Mouse (Mus musculus) heart, adult 8-10 months (tissue): ENCODE results near the gene Aldh3b1. TPM values are rescaled to one million over a fixed set of nuclear protein-coding genes. Genes with fewer than 3 reads are reported as not detected.
"Not testable (repeated sequence)": the region's sequence is repeated elsewhere in the genome, so short reads cannot be mapped to it uniquely, and the experiment has no call there.

ENCODE experiments used
- DNase-seq: peaks from one replicate; pipeline ENCODE4 v3.0.0; 2022; ENCODE audit warnings: low spot score
- total RNA-seq, 4 experiments: library from RNA; stranded (reverse); gene quantifications; 2 replicates each; pipeline ENCODE4 v1.2.4; 2022

The Aldh3b1 gene
- 1 to 10 TPM in 3 of 4 experiments, under 1 TPM in 1; 0.76 to 2.2 (median 1.6) TPM for total RNA-seq

DNA sequence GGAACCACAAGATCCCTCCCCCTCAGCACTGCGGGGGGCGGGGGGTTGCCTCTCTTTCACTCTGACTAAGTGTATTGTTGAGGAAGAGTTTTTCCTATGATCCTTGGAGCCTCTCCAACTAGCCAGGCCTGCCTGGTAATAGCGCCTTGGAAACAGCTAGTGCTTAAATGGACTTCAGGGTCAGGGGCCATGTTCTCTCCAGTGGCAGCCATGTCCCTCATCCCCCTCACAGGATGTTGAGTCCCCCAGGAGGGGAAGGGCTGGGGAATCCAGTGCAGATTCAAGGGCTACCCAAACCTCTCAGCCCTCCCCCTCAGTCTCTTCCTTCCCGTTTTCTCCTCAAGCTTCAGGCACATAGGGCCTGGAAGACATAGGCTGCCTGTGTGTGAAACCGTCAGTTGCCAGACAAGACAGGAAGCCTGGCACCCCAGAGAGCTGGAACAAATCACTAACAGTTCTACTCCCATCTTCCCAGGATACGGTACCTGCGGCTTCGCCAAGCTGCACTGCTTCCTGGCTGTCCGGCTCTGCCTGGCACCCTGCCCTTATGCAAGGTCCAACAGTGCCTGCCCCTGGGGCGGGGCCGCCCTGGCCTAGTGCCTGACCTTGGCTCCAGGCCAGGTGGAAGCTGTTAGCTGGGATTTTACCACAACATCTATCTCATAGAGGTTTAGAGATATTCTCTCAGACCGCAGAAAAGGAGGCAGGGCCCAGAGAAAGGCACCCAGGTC is at the start of gene Aldh3b1:
Aldh3b1 (minus strand) TSS at position 598 of the 731 bp plus-strand sequence.
- DNase-seq, result peak; percentile 88

DNA sequence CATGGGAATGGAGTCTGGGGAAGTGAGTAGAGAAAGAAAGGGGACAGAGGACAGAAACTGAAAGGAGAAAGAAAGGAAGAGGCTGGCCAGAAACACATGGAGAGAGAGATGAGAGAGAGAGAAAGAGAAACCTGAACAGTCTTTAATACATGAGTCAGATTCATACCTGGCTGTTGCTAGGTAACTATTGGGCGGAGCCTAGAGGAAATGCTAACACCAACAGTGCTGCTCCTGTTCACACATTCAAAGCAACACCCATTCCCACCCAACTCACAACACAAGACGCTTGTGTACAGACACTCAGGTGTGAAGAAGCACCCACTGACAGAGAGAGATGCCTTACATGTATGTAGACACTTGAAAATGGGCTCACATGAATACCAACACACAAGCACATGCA is 46.3 kb upstream of the Aldh3b1 start:
- DNase-seq, result no peak

DNA sequence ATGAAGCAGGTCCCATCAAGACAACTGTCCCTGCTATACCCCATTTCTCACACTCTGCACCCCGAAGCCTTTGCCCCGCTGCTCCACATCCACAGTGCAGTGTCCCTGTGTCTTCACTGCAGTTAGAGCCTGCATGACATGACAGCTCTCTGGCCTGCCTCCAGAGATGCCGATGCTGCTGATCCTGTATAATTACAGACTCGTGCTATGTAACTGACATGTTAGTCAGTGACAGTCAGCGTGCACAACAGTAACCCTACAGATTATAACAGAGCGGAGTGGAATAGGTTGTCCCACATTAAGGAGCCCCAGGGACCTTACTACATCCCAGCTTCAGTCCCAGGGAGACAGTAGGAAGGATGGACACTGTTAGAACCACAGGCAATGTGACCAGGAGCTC is 45.0 kb upstream of the Aldh3b1 start:
- not testable (repeated sequence) for DNase-seq

DNA sequence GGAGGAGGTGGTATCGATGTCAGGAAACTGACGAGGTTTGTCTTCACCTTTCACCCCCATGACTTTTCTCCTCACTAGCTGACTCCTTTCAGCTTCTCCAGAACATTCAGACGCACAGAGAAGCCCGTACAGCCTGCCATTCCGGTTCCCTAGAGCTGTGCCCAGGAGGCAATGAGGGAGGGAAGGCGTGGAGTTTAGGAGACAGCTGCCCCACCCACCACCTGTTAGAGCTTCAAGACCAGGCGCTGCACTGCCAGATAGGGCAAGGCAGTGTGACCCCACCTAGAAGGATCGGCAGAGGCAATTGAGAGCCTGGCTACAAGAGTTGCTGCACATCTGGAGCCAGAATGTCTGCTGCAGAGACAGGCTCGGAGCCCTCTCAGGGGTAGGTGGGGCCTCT is 42.6 kb upstream of the Aldh3b1 start, which contains the start of gene Aldh3b2:
Aldh3b2 (plus strand) TSS at position 100 of the 400 bp plus-strand sequence.
- no peak for DNase-seq

DNA sequence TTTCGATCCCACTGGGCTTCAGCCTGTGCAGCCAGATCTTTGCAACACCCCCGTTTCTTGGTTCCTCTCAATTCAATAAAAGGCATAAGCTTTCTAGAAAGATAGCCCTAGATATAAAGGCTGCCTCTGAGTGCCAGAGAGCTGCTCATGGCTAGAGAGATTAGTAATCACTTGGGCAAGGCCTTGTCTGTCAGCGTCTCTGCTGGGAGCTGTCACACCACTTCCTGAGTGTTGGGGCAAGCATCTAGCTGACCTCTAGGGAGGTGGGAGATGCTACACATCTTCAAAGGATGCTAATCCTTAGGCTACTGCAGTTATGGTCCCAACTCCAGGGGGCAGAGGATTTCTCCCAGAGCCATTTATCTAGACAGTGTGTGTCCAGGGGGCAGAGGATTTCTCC is 37.6 kb upstream of the Aldh3b1 start:
- DNase-seq, result no peak

DNA sequence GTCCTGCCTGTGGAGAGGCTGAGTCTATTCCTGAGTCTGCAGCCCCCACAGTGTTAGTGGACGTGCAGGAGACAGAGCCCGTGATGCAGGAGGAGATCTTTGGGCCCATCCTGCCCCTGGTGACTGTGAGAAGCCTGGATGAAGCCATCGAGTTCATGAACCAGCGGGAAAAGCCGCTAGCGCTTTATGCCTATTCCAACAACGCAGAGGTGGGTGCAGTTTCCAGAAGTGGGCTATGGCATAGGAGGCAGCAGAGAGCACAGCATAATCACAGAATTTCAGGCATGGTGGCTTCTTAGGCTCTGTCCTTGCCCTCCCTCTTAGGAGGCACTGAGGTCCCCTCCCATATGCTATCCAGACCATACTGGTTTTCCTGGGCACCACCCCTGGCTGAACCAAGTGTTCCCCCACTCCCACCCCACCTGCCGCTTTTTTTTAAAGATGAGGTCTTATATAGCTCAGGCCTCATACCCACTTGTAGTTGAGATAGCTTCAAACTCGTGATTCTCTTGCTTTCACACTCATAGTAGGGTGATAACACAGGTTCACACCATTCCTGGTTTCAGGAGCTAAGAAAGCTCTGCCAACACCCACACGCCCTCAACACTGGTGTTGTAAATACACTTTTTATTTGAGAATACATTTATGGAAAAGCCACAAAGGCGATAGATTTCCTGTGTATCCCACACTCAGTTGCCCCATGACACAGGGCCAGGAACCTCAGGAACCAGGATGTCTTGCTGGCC is 36.9 kb upstream of the Aldh3b1 start:
- no peak for DNase-seq

DNA sequence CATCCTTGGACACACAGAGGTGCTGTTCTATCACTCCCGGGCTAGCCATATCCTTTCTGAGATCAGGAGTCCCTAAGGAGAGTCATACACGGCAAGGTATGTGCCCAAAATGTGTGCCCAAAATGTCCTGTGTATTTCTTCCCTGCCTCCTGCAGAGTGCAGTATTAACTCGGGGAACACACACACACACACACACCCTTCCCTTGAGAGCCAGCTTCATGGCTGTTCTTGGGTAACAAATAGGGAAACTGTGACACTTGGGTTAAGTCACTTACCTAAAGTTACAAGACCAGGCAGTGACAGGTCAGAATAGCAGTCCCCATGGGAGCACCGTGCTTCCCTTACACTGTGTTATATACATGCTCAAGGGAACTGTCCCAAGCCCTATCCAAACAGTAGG is 34.4 kb upstream of the Aldh3b1 start:
- DNase-seq, result no peak

DNA sequence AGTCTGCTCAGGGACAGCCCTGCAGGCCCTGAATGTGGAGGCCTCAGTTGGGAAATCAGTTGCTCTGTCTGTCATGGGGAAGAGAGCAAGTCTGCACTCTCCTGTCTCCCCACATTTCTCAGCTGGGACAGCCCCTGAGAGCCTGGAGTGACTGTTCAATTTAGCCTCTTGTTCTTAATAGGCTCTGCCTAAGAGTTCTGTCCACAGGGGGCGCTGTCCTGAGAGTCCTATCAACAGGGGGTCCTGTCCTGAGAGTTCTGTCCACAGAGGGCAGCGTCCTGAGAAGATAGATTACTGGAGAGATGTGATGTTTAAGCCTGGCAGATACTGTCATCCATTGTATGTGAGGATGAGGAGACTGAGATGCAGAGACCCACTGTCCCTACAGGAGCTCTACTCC is 32.9 kb upstream of the Aldh3b1 start:
- DNase-seq, result no peak

DNA sequence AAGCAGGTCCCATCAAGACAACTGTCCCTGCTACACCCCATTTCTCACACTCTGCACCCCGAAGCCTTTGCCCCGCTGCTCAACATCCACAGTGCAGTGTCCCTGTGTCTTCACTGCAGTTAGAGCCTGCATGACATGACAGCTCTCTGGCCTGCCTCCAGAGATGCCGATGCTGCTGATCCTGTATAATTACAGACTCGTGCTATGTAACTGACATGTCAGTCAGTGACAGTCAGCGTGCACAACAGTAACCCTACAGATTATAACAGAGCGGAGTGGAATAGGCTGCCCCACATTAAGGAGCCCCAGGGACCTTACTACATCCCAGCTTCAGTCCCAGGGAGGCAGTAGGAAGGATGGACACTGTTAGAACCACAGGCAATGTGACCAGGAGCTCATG is 32.2 kb upstream of the Aldh3b1 start:
- not testable (repeated sequence) for DNase-seq

DNA sequence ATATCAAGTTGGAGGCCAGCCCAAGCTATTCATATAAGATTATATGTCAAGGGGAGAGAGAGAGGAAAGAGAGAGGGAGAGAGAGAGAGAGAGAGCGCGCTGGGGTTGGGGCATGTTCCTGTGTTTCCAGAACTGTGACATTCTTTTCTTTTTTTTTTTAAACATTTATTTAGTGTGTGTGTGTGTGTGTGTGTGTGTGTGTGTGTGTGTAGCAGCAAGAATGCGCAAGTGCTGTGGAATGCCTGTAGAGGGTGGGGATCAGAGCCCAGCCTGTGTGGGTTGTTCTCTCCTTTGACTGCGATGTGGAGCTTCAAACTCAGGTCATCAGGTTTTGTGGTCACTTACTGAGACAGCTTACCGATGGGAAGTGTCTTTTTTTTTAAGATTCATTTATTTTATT is 30.6 kb upstream of the Aldh3b1 start:
- DNase-seq, result no peak

DNA sequence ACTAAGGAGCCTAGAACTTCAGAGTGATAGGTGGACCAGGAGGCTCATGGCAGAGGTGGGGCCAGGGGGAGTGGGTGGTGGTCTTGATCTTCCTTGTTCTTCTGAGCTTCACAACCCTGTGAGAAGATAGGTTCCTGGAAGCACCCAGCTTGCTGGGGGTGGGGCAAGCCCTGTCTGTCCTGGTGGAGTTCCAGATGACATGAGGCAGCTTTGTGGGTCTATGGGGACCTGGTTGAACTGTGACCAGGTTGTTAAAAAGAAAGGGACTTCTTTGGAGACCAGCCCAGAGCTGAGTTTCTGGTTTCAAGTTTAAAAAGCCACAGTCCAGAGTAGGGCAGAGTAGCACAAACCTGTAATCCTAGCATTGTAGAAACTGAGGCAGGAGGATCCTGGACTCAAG is 29.4 kb upstream of the Aldh3b1 start:
- no peak for DNase-seq

DNA sequence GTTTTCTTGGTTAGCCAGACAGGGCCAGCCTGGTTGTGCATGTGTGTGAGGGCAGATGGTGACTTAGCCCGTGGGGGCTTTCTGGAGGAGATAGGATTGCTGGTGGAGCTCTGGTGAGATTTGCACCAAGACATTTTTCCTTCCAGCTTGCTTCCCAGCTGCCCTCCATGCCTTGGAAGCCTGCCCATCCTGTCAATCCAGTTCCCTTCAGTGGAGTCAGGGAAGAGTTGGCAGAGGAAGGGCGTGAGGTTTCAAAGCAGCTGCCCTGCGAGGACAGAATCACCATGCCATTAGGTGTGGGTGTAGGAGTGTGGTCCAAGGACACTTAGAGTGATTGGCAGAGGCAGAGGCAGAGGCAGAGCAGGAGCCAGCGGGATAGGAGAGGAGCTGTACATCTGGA is 28.9 kb upstream of the Aldh3b1 start, which contains the start of gene Aldh3b3:
Aldh3b3 (plus strand) TSS at position 176 of the 400 bp plus-strand sequence.
- no peak for DNase-seq

DNA sequence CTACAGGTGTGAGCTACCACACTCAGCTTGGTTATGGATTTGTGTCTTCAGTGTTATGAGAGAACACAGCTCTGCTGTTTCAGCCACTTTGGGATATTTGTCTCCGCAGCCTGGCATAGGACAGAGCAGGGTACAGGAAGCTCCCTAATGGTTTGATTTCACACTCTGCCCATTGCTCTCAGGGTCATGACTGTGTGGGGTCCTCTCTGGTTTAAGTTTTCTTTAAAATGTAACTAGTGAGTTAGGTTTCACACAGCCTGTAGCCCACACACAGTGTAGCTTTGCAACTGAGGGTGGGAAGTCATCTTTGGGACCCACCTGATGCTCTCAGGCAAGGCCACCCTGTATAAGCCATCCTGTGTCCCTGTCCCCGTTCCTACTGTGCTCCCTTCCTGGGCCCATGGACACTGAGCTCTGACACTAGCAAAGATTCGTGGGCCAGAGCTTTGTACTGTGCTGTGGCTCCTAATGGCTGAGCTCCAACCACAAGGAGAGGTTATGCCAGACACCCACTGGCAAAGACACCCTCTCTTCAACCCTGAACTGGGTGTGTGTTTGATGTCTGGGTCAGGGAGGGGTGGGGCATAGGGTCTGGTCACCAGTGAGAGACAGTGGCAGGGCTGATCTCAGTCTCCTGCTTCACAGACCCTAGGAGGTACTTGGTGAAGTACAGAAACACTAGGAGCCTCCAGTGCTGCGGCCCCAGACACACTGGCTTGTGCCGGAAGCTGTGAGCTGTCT is 27.9 kb upstream of the Aldh3b1 start:
- DNase-seq, result not testable (repeated sequence)

DNA sequence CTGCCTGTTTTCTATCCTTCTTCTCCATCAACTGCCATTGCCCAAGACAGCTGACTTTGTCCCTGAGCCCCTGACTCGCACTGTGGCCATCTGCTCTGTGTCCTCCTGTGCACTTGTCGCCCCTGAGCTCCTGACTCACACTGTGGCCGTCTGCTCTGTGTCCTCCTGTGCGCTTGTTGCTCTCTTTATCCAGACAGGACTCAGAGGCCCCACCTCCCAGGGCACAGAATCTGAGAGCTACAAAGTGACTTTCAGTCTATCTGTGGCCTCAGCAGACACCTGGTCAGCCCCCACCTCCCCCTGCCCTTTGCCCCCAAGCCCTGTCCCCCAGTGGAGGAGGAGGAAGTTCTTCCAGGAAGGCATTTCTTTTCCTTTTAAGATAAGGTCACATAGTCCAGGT is 26.2 kb upstream of the Aldh3b1 start:
- no peak for DNase-seq

DNA sequence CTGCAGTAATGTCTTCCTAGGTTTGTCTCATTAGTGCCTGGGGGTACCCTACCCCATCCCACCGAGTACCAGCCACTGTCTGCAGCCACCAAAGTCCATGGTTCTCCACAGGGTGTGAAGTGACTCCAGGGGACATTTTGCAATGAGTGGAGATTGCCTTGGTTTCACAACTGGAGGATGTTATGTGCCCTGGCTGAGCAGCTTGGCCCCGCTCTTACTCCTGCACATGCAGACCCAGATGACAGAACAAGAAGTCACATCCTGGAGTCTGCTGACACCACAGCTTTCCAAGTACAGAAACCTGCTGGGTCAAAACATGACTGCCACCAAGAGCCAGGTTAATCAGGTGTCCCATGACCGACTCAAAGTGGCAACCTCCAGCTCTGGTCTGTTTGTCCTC is 25.4 kb upstream of the Aldh3b1 start:
- DNase-seq, result no peak

DNA sequence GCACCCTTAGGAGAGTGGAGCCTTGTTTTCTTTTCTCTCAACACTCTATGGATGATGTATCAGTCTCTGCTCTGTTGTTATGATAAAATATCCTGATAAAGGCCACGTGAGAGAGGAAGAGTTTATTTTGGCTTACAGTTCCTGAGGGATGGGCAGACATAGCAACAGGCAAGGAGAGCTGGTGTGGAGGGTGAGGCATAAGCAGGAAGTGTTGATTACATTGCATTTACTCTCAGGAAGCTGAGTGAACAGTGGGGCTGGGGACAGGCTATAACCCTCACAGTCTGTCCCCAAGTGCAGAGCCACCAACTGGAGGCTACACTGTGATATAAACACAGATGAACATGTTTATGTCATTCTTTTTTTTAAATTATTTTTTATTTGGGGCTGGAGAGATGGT is 22.5 kb upstream of the Aldh3b1 start:
- DNase-seq, result no peak

DNA sequence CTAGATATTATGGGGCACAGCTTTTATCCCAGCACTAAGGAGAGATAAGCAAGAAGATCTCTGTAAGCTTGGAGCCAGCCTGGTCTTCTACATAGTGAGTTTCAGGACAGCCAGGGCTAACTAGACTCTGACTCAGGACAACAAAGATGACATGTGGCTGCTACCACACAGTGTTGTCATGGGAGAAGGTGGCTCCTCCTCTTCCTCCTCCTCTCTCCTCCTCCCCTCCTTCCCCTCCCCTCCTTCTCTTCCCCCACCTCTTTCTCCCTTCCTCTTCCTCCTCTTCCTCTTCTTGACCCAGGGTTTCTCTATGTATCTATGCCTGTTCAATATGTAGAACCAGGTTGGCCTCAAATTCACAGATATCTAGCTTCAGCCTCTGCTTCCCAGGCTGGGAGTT is 21.9 kb upstream of the Aldh3b1 start:
- DNase-seq, result no peak

DNA sequence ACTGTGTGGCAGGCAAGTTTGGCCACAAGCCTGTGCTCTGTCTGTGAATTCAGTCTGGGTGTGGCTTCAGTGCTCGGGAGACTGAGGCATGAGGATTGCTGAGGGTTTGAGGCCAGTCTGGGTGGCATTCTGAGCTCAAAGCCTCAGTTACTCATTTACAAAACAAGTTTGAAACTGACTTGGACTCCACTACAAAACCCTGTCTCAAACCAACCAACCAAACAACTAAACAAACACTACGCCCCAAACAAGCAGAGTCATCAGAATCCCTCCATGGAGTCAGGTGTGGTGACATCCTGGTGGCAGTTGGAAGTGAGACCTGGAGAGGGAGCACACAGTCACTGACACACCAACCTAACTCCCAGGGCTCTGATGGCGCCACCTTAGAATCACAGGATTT is 20.7 kb upstream of the Aldh3b1 start:
- DNase-seq, result no peak

DNA sequence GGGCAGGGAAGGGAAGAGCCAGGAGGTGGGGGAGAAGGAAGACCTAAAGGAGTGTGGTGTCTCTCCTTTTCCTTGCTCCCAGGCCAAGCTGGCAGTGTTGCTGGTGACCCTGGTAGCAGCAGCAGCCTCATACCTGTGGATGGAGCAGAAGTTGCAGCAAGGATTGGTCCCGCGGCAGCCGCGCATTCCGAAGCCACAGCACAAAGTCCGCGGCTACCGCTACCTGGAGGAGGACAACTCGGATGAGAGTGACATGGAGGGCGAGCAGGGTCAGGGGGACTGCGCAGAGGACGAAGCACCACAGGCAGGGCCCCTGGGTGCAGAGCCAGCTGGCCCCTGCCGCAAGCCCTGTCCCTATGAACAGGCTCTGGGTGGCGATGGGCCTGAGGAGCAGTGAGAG is 18.9 kb upstream of the Aldh3b1 start:
- DNase-seq, result no peak

DNA sequence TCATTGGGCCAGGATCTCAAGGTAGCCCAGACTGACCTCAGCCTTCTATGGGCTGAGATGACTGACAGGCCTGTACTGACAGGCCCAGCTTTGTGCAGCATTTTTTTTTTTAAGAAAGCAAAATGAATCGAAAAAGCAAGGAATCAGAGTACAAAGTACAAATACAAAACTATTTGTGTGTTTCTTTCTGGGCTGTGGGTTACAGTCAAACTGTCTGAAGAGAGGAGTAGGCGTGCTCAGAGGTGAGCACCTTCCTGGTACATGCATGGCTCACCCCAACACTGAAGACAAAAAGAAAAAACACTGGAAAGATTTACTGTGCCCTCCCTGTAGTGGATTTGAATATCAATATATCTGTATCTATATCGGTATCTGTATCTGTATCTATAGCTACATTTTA is 18.2 kb upstream of the Aldh3b1 start:
- DNase-seq, result no peak

DNA sequence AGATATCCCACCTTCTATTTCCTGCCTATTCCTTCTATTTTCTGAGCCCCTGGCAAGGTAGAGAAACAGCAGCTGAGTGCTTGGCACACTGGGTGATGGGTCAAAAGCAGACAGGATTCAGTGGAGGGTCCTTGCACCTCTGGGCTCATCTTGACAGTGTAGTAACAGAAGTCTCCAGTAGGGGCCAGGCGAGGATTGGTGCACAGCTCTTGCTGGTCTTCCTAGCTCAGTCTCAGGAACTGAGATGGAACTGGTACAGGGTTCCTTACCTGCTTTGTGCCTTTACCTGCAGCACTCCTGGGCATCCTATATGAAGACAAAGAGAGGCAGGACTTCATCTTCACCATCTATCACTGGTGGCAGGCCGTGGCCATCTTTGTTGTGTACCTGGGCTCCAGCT is 17.1 kb upstream of the Aldh3b1 start:
- peak; percentile 63 for DNase-seq

DNA sequence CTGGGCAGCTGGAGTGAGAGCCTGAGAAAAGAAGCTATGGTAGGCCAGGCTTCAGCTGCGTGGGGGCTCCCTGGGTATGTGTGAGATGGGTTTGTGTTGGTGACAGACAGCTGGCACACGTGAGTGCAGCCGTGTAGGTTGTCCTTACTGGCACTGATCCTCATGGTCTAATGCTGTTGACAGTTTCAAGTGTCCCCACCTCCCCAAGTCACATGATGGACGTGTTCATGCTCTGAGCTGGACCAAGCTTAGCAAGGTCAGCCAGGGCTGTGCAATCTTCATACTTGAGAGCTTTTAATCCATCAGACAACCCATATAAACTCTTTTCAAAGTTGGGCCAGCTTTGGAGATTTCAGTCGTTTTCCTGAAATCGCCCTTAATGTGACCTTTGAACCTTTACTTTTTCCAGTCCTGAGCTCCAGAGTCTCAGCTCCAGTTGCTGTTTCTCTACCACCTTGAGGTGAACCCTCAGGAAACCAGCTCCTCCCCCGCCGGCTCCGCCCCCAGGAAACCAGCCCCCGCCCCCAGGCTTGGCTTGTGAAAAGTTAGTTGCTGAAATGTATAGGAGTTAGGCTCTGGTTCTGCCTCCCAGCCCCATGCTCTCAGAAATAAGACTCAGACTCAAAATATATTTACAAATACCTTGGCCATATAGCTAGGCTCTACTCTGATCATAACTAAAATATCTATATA is 16.4 kb upstream of the Aldh3b1 start:
- peak; percentile 18 for DNase-seq
